Mouse (Mus musculus): ENCODE measurements around the gene Ppp2r5a. TPM values are rescaled to one million over a fixed set of nuclear protein-coding genes. Genes with fewer than 3 reads are reported as not detected.
A peak's percentile ranks its signal among the peaks of the same experiment; 100 is the strongest.

Gene Ppp2r5a
- polyA plus RNA-seq, 1 experiment from 2014 or later, result 15.6 TPM

GRCm38 (mm10) chr1:191325726-191326232 is 77.3 kb downstream of the Ppp2r5a start, which contains the start of gene Tmem206:
Gene Tmem206 (plus strand): TSS chr1:191325912.
- H3K4me3 ChIP-seq (replicated peaks), result peak within 1 kb of the TSS; percentile 86
- peaks cover 46% of the 10 kb centered on the region for H3K4me1 ChIP-seq (replicated peaks)
- 0 out of 2 replicates have a peak, but pooled peaks cover 8% of the 10 kb centered on the region for H3K36me3 ChIP-seq
- H3K4me2 ChIP-seq, result peak within 1 kb of the TSS; percentile 100
- peak within 1 kb of the TSS; percentile 81 for H3K27ac ChIP-seq
- WGBS (ENCODE audit: insufficient replicate concordance), result under 1% methylated on average over 42 of the region's 42 CpGs
- ATAC-seq (ENCODE audit: low read depth), result peak; percentile 91
- no peaks in the 10 kb centered on the region for H3K27me3 ChIP-seq
- no peaks in the 10 kb centered on the region for H3K9me3 ChIP-seq (replicated peaks)
- H3K9ac ChIP-seq, result peak within 1 kb of the TSS; percentile 93
- peak; percentile 92 for DNase-seq

- no peaks in the 10 kb centered on the region for H3K9me3 ChIP-seq (replicated peaks)
- H3K4me1 ChIP-seq (replicated peaks), result peaks cover 44% of the 10 kb centered on the region
- H3K4me2 ChIP-seq, result peak overlapping the region; percentile 100
- DNase-seq (peak; percentile 49), ATAC-seq (ENCODE audit: low read depth) (peak; percentile 68)
- H3K4me3 ChIP-seq (replicated peaks), result peak overlapping the region; percentile 86
- H3K27ac ChIP-seq, result peak overlapping the region; percentile 53; the same call in 1 of the 2 replicates
- H3K27me3 ChIP-seq, result no peaks in the 10 kb centered on the region
- 47% methylated on average over 7 of the region's 7 CpGs for WGBS (ENCODE audit: insufficient replicate concordance)
- H3K36me3 ChIP-seq, result 0 out of 2 replicates have a peak, but pooled peaks cover 8% of the 10 kb centered on the region
- peak overlapping the region; percentile 93 for H3K9ac ChIP-seq
Observed at GRCm38 (mm10) chr1:191324733-191325590, 78.1 kb downstream of the Ppp2r5a start.

GRCm38 (mm10) chr1:191323381-191323780 is 79.7 kb downstream of the Ppp2r5a start:
- Histone ChIP-seq H3K27me3 (no peaks in the 10 kb centered on the region), H3K4me3 (replicated peaks) (no peak overlapping the region), H3K4me1 (replicated peaks) (peaks cover 48% of the 10 kb centered on the region), H3K4me2 (no peak overlapping the region), H3K9ac (no peak overlapping the region), H3K9me3 (replicated peaks) (no peaks in the 10 kb centered on the region), H3K27ac (no peak overlapping the region), H3K36me3 (0 out of 2 replicates have a peak, but pooled peaks cover 2% of the 10 kb centered on the region)
- 80% methylated on average over 3 of the region's 3 CpGs for WGBS (ENCODE audit: insufficient replicate concordance)
- ATAC-seq (ENCODE audit: low read depth) (no peak), DNase-seq (no peak)

GRCm38 (mm10) chr1:191318686-191319085 is 84.4 kb downstream of the Ppp2r5a start:
- 38% methylated on average over 5 of the region's 5 CpGs for WGBS (ENCODE audit: insufficient replicate concordance)
- no peak for ATAC-seq (ENCODE audit: low read depth)
- Histone ChIP-seq H3K27me3 (no peaks in the 10 kb centered on the region), H3K9me3 (replicated peaks) (no peaks in the 10 kb centered on the region), H3K4me3 (replicated peaks) (no peak overlapping the region), H3K4me1 (replicated peaks) (peaks cover 35% of the 10 kb centered on the region), H3K4me2 (peak overlapping the region; percentile 88), H3K9ac (peak overlapping the region; percentile 18; the same call in 1 of the 2 replicates), H3K27ac (peak overlapping the region; percentile 54), H3K36me3 (no peaks in the 10 kb centered on the region)
- DNase-seq, result no peak

- peak; percentile 98 for ATAC-seq (ENCODE audit: low read depth)
- H3K9me3 ChIP-seq (replicated peaks), result no peaks in the 10 kb centered on the region
Observed at GRCm38 (mm10) chr1:191317591-191318196, 85.4 kb downstream of the Ppp2r5a start, which contains the start of gene Nenf. Gene Nenf (minus strand): TSS chr1:191318194.

DNA sequence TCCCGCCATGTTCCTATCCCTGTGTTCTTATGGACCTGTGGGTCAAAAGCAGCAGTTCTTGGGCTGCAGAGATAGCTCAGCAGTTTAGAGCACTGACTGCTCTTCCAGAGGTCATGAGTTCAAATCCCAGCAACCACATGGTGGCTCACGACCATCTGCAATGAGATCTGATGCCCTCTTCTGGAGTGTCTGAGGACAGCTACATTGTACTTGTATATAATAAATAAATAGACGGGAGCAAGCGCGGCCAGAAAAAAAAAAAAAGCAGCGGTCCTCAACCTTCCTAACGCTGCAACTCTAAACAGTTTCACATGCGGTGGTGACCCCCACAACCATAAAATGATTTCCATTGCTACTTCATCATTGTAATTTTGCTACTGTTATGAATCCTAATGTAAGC is 86.3 kb downstream of the Ppp2r5a start:
- Histone ChIP-seq H3K9ac (peak overlapping the region; percentile 88; the same call in 1 of the 2 replicates), H3K4me3 (replicated peaks) (0 out of 2 replicates have a peak overlapping the region, but pooled peaks have one; percentile 79), H3K27ac (0 out of 2 replicates have a peak overlapping the region, but pooled peaks have one; percentile 84), H3K4me2 (peak overlapping the region; percentile 88), H3K4me1 (replicated peaks) (peaks cover 40% of the 10 kb centered on the region), H3K9me3 (replicated peaks) (no peaks in the 10 kb centered on the region), H3K27me3 (no peaks in the 10 kb centered on the region), H3K36me3 (no peaks in the 10 kb centered on the region)
- DNase-seq (no peak), ATAC-seq (ENCODE audit: low read depth) (no peak)
- 83% methylated on average over 8 of the region's 8 CpGs for WGBS (ENCODE audit: insufficient replicate concordance)

More at GRCm38 (mm10) chr1:191317591-191318196, 85.4 kb downstream of the Ppp2r5a start, which contains the start of gene Nenf:
- Histone ChIP-seq H3K36me3 (no peaks in the 10 kb centered on the region), H3K4me3 (replicated peaks) (peak within 1 kb of the TSS; percentile 79), H3K4me2 (peak within 1 kb of the TSS; percentile 88), H3K27ac (peak within 1 kb of the TSS; percentile 84), H3K27me3 (no peaks in the 10 kb centered on the region), H3K4me1 (replicated peaks) (peaks cover 40% of the 10 kb centered on the region), H3K9ac (peak within 1 kb of the TSS; percentile 88)
- WGBS (ENCODE audit: insufficient replicate concordance), result under 1% methylated on average over 49 of the region's 54 CpGs
- DNase-seq, result peak; percentile 84

DNA sequence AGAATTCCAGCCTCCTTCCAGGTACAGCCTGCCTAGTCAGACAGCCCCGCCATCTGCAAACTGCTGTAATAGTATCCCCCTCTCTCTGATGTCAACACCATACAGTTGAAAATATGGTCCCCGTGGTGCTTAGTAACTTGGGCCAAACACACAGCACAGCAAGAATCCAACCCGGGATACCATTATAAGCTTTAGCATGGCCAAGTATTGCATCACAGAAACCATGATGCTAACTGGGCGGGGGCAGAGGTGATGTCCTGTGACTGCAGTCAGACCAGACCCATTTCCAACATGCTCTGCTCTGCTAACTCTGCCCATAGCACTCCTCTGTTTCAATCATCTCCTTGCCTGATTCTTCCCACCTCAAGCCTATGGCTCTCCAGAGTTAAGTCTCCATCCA is 89.1 kb downstream of the Ppp2r5a start:
- Histone ChIP-seq H3K27me3 (no peaks in the 10 kb centered on the region), H3K4me3 (replicated peaks) (no peak overlapping the region), H3K9me3 (replicated peaks) (no peaks in the 10 kb centered on the region), H3K9ac (no peak overlapping the region), H3K36me3 (no peaks in the 10 kb centered on the region), H3K4me1 (replicated peaks) (peaks cover 34% of the 10 kb centered on the region), H3K4me2 (no peak overlapping the region), H3K27ac (no peak overlapping the region)
- WGBS (ENCODE audit: insufficient replicate concordance), result 64% methylated on average over 4 of the region's 4 CpGs
- DNase-seq (no peak), ATAC-seq (ENCODE audit: low read depth) (no peak)

DNA sequence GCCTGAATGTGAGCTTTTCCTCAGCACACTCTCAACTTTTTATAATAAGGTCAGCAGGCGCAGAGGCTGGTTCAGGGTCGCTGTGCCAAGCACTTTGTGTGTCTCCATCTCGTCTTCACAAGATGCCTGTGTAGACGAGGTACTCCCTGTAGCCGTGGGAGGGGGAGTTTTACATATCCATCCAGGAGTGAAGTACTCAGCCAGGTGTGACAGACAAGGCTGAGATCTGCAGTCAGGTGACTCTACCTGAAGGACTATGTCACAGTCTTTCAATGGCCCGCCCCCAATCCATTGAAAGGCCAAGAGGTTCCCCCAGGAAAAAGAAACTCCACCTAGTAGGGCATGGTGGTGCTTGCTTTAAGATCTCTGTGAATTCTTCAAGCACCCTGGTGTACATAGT is 89.9 kb downstream of the Ppp2r5a start:
- ATAC-seq (ENCODE audit: low read depth), result no peak
- WGBS (ENCODE audit: insufficient replicate concordance), result 71% methylated on average over 6 of the region's 6 CpGs
- Histone ChIP-seq H3K9ac (peak overlapping the region; percentile 67), H3K9me3 (replicated peaks) (no peaks in the 10 kb centered on the region), H3K36me3 (no peaks in the 10 kb centered on the region), H3K27ac (no peak overlapping the region), H3K4me3 (replicated peaks) (peak overlapping the region; percentile 64), H3K4me2 (peak overlapping the region; percentile 57), H3K4me1 (replicated peaks) (peaks cover 27% of the 10 kb centered on the region), H3K27me3 (no peaks in the 10 kb centered on the region)
- DNase-seq, result no peak

- DNase-seq (peak; percentile 70), ATAC-seq (ENCODE audit: low read depth) (peak; percentile 90)
- no peaks in the 10 kb centered on the region for H3K36me3 ChIP-seq
- H3K9ac ChIP-seq, result peak overlapping the region; percentile 67
- no peaks in the 10 kb centered on the region for H3K27me3 ChIP-seq
- peak overlapping the region; percentile 26; the same call in 1 of the 2 replicates for H3K27ac ChIP-seq
- 1% methylated on average over 14 of the region's 14 CpGs for WGBS (ENCODE audit: insufficient replicate concordance)
- H3K4me1 ChIP-seq (replicated peaks), result peaks cover 23% of the 10 kb centered on the region
- H3K9me3 ChIP-seq (replicated peaks), result no peaks in the 10 kb centered on the region
- peak overlapping the region; percentile 57 for H3K4me2 ChIP-seq
- H3K4me3 ChIP-seq (replicated peaks), result peak overlapping the region; percentile 64
Observed at GRCm38 (mm10) chr1:191312513-191312941, 90.5 kb downstream of the Ppp2r5a start.

- Histone ChIP-seq H3K27ac (no peak overlapping the region), H3K4me1 (replicated peaks) (peaks cover 12% of the 10 kb centered on the region), H3K4me3 (replicated peaks) (no peak overlapping the region), H3K9me3 (replicated peaks) (no peaks in the 10 kb centered on the region), H3K27me3 (no peaks in the 10 kb centered on the region), H3K36me3 (no peaks in the 10 kb centered on the region), H3K4me2 (no peak overlapping the region), H3K9ac (no peak overlapping the region)
- WGBS (ENCODE audit: insufficient replicate concordance), result 55% methylated on average over 4 of the region's 4 CpGs
- ATAC-seq (ENCODE audit: low read depth), result no peak
- no peak for DNase-seq
Observed at GRCm38 (mm10) chr1:191311296-191311898, 91.7 kb downstream of the Ppp2r5a start.

Measured in liver, embryonic 13.5 days (tissue).